Mouse (Mus musculus) bone marrow, adult 2 months (tissue): ENCODE data around the gene Treml4. TPM values are rescaled to one million over a fixed set of nuclear protein-coding genes. Genes with fewer than 3 reads are reported as not detected.

Experiments
- H3K27ac ChIP-seq: fragments of 200-500 bp; 2 replicates; pipeline ENCODE4 v1.5.1; 2012; ENCODE audit warnings: low read depth, mild to moderate bottlenecking, control low read depth, inconsistent platforms, low read length; ENCODE audit not compliant: control insufficient read depth, poor library complexity, insufficient read depth
- H3K4me1 ChIP-seq: fragments of 200-500 bp; 2 replicates; pipeline ENCODE4 v1.6.1; 2011; ENCODE audit warnings: low read length; ENCODE audit not compliant: control insufficient read depth, insufficient read depth
- H3K4me3 ChIP-seq: fragments of 200-500 bp; replicated peaks from 2 replicates; pipeline ENCODE3; 2011; ENCODE audit warnings: mild to moderate bottlenecking, low read depth, low read length, control low read depth; ENCODE audit not compliant: control insufficient read depth
- CTCF ChIP-seq: fragments of 200-500 bp; IDR thresholded peaks from 2 replicates; pipeline ENCODE4 v1.5.1; 2011; ENCODE audit warnings: low read length, control low read depth; ENCODE audit not compliant: control insufficient read depth, insufficient read depth
- POLR2A ChIP-seq: fragments of 200-500 bp; IDR thresholded peaks from 2 replicates; pipeline ENCODE4 v1.6.1; 2011; ENCODE audit warnings: low read depth, mild to moderate bottlenecking, control low read depth, low read length, borderline replicate concordance; ENCODE audit not compliant: control insufficient read depth
- WGBS: fragments of 180-500 bp; shearing (Covaris S2); methylation state at CpG from one replicate; pipeline ENCODE4 v1.1.7; 2018; 5-methylcytosine and 5-hydroxymethylcytosine counted together
- polyA plus RNA-seq: library from polyadenylated mRNA; stranded (reverse); fragments of >200 nt; gene quantifications from 2 replicates; pipeline ENCODE4 v1.2.4, GENCODE M21; 2011; ENCODE audit warnings: low replicate concordance; ENCODE audit not compliant: missing spikeins, insufficient read depth, insufficient read length

Gene Treml4
- polyA plus RNA-seq, 1 experiment, result 21.2 TPM

- peaks cover 5% of the 10 kb centered on the region for H3K4me1 ChIP-seq
- no peak for TF ChIP-seq POLR2A
- no peak for TF ChIP-seq CTCF
- H3K27ac ChIP-seq, result no peak overlapping the region
- no peak overlapping the region for H3K4me3 ChIP-seq
- WGBS, result 74% methylated on average over 4 of the region's 4 CpGs
These were observed 14.9 kb downstream of the Treml4 start for GRCm38 (mm10) chr17:48279002-48279401.

- 25% methylated on average over 18 of the region's 18 CpGs for WGBS
- H3K27ac ChIP-seq, result no peak overlapping the region
- TF ChIP-seq CTCF (no peak), POLR2A (no peak)
- H3K4me1 ChIP-seq, result peaks cover 3% of the 10 kb centered on the region; the same call in 1 of the 2 replicates
- H3K4me3 ChIP-seq, result peak overlapping the region; percentile 32
These were observed 17.0 kb downstream of the Treml4 start for GRCm38 (mm10) chr17:48280943-48281738.

- WGBS, result 6% methylated on average over 3 of the region's 3 CpGs
- H3K4me1 ChIP-seq, result peaks cover 3% of the 10 kb centered on the region; the same call in 1 of the 2 replicates
- TF ChIP-seq POLR2A, result no peak
- no peak for TF ChIP-seq CTCF
- peak overlapping the region; percentile 32 for H3K4me3 ChIP-seq
- H3K27ac ChIP-seq, result no peak overlapping the region
These were observed 17.6 kb downstream of the Treml4 start for GRCm38 (mm10) chr17:48281739-48282085.

- peaks cover 1% of the 10 kb centered on the region; the same call in 1 of the 2 replicates for H3K4me1 ChIP-seq
- whole genome bisulfite sequencing, result 41% methylated on average over 1 of the region's 1 CpGs
These were observed 22.7 kb downstream of the Treml4 start for GRCm38 (mm10) chr17:48286765-48287164.

GRCm38 (mm10) chr17:48287276-48287675, 23.2 kb downstream of the Treml4 start:
- no peak overlapping the region for H3K4me3 ChIP-seq
- WGBS, result 60% methylated on average over 2 of the region's 2 CpGs
- TF ChIP-seq CTCF, result no peak
- no peak for TF ChIP-seq POLR2A
- H3K4me1 ChIP-seq, result peaks cover 1% of the 10 kb centered on the region; the same call in 1 of the 2 replicates
- no peak overlapping the region for H3K27ac ChIP-seq

More at GRCm38 (mm10) chr17:48286765-48287164, 22.7 kb downstream of the Treml4 start:
- no peak overlapping the region for H3K27ac ChIP-seq
- H3K4me3 ChIP-seq, result no peak overlapping the region
- TF ChIP-seq POLR2A, result no peak
- TF ChIP-seq CTCF, result peak; percentile 52

- TF ChIP-seq POLR2A (no peak), CTCF (no peak)
- WGBS, result 29% methylated on average over 5 of the region's 5 CpGs
- H3K27ac ChIP-seq, result no peak overlapping the region
These were observed 29.6 kb downstream of the Treml4 start for GRCm38 (mm10) chr17:48293500-48294194.

GRCm38 (mm10) chr17:48299203-48299602, 35.1 kb downstream of the Treml4 start, which contains the start of gene Treml2:
TSS of gene Treml2 (plus strand) at chr17:48299498.
- 6% methylated on average over 3 of the region's 4 CpGs for WGBS

More at GRCm38 (mm10) chr17:48293500-48294194, 29.6 kb downstream of the Treml4 start:
- Histone ChIP-seq H3K4me3 (no peak overlapping the region), H3K4me1 (peaks cover 5% of the 10 kb centered on the region; the same call in 1 of the 2 replicates)

GRCm38 (mm10) chr17:48299756-48300155, 35.7 kb downstream of the Treml4 start:
- WGBS, result 2% methylated on average over 7 of the region's 7 CpGs
- peak overlapping the region; percentile 96 for H3K27ac ChIP-seq
- H3K4me1 ChIP-seq, result peaks cover 3% of the 10 kb centered on the region; the same call in 1 of the 2 replicates
- peak overlapping the region; percentile 96 for H3K4me3 ChIP-seq
- no peak for TF ChIP-seq POLR2A
- no peak for TF ChIP-seq CTCF

More at GRCm38 (mm10) chr17:48299203-48299602, 35.1 kb downstream of the Treml4 start, which contains the start of gene Treml2:
- Histone ChIP-seq H3K4me3 (peak within 1 kb of the TSS; percentile 96), H3K27ac (peak within 1 kb of the TSS; percentile 96), H3K4me1 (peaks cover 4% of the 10 kb centered on the region; the same call in 1 of the 2 replicates)
- TF ChIP-seq POLR2A, result no peak
- no peak for TF ChIP-seq CTCF
